Mouse (Mus musculus): ENCODE results near the gene Gcnt2.
"Not testable (repeated sequence)": the region's sequence is repeated elsewhere in the genome, so short reads cannot be mapped to it uniquely, and the experiment has no call there.

Gene Gcnt2

GRCm38 (mm10) chr13:40998537-40998936, 139.0 kb downstream of the Gcnt2 start:
- not testable (repeated sequence) for DNase-seq (ENCODE audit: low spot score in 2 of 2)

GRCm38 (mm10) chr13:41000140-41000925, 140.8 kb downstream of the Gcnt2 start:
- DNase-seq (ENCODE audit: low spot score in 2 of 2): peak; percentile 21 to 42

- peak; percentile 91 to 92 for DNase-seq (ENCODE audit: low spot score in 2 of 2)
Measured at GRCm38 (mm10) chr13:41000926-41001639, 141.5 kb downstream of the Gcnt2 start, which contains the start of gene Pak1ip1. Gene Pak1ip1, plus strand, starts transcription at chr13:41001023.

DNA sequence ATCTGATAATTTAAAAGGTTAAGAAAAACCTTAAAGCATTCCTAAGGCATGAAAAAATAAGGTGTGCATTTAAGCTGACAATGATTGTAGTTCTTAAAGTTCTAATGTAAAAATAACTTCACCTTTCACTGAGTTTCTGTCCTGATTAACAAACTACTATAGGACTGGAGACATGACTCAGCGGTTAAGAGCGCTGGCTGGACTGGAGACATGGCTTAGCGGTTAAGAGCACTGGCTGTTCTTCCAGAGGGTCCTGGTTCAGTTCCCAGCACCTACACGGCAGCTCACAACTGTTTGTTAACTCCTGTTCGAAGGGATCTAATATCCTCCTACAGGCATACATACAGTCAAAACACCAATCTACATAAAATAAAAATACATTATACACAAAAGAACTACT, 142.4 kb downstream of the Gcnt2 start:
- DNase-seq (ENCODE audit: low spot score in 2 of 2): no peak

- DNase-seq (ENCODE audit: low spot score in 2 of 2): no peak
Measured at GRCm38 (mm10) chr13:41006244-41006643, 146.7 kb downstream of the Gcnt2 start.

DNA sequence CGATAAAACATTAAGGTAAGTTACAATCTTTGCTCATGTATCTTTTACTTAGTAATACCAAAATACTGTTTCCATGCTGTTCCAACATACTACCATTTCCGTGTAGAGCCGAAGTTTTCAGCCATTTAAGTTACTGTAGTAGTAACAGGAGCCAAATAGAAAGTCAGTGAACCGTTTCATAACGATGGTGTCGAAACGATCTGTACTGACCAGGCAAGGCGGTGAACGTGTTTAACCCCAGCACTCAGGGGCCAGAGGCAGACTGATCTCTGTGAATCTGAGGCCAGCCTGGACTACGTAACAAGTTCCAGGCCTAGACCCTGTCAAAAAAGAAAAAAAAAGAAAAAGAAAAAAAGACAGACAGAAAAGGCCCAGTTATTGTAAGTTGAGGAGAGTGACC, 148.7 kb downstream of the Gcnt2 start:
- no peak for DNase-seq (ENCODE audit: low spot score in 2 of 2)

DNA sequence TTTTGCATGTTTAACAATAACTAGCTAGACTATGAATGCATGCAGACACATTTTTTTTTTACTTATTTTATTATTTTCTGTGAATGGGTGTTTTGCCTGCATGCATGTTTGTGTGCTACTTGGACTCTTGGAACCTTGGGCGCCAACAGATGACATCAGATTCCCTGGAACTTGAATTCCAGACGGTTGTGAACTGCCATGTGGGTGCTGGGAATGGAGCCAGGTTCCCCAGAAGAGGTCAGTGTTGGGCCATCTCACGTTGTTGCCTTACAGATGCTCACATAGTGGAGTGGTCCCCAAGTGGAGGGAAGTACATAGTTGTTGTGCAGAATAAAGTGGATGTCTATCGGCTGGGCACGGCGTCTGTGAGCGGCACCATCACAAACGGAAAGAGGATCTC, 149.4 kb downstream of the Gcnt2 start:
- DNase-seq (ENCODE audit: low spot score in 2 of 2): no peak
